Mouse (Mus musculus) testis, postnatal 14 days (tissue): Measurements from ENCODE around the gene Cited4.
A peak's percentile ranks its signal among the peaks of the same experiment; 100 is the strongest.

Source experiments
- DNase-seq: peaks from one replicate; pipeline ENCODE4 v3.0.0; 2021; ENCODE audit warnings: low spot score

Cited4 gene

DNA sequence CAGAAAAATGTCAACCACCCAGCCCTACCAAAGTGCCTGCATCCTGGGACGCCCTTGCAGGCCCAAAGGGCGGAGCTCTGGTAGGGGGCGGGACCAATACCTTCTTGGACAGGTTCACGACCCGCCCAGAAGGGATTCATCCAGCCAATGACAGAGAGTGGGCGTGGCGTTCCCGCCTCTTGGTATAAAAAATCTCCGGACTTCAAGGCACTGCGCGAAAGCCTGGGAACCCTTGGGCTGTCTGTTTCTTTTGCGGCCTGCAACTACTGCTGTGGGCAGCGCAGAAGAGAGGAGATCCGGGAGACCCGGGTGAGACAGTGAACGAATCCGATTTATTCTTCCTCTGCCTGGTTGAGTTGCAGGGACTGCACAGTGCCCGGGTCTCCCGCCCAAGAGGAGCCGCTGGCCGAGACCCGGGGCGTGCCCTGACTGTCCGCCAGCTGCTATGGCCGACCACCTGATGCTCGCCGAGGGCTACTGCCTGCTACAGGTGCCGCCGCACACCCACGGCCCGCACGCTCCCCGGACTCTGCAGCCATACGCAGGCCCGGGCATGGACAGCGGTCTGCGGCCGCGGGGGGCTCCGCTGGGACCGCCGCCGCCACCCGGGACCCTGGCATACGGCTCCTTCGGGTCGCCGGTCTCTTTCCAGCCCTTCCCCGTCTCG is at the start of gene Cited4:
TSS of gene Cited4 (plus strand) at position 215 of the 667 bp plus-strand sequence.
- DNase-seq: peak; percentile 93

DNA sequence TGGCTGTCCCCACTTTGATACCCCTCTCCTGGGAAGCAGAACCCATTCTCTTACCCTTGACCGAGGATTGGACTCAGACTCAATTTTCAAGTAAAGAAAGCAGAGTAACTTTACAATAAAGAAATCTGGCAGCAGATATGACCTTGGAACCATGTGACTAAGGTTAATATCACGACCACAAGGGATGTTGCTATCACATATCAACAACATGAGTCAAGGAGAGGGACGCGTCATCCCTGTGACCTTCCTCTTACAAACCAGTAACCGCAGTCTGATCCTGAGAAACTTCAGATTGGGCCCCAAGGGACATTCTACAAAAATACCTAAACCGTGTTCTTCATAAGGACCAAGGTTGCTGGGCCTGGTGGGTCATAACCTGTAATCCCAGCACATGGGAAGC is 38.6 kb upstream of the Cited4 start:
- no peak for DNase-seq

DNA sequence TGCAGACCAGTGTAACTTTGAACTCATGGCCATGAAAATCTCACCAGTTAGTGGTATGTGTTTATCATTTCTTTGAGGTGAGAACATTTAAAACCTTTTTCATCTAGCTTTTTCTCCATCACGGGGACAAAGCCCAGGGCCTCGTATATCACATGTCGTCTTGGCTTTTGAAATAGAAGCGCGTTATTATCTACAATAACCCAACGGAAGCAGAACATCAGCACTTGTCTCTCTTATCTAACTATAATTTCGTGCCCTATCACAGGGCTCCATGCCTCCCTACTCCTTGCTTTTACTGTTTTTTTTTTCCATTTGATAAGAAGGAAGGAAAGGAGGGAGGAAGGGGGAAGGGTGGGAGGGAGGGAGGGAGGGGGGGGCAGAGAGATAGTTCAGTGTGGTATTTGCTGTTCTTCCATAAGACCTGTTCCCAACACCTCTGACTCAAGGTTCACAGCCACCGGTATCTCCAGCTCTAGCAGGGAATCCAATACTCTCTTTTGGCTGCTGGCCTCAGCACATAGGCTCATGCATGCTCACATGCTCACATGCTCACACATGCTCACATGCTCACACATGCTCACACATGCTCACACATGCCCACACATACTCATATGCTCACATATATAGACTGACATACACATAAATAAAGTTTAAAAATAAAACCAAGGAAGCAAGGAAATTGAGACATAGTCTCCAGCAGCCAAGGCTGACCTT is 36.0 kb upstream of the Cited4 start:
- DNase-seq: no peak

DNA sequence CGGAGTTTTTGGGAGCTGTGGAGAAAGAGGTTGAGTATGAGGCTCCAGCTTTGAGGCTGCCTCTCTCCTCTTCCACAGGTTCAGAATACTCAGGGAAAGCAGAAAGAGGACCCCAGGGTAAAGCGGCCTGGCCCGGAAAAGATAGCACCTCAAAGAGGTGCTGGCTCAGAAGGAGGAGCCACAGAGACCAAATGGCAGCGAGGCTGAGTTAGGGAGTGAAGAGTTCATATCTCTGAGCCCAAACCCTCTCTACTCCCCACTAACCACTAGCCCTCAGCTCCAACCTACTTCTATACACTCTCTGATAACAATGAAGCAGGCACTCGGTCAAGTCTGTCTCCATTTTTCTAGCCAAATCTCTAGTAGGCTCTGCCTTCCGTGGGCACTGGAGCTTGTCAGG is 34.5 kb upstream of the Cited4 start:
- no peak for DNase-seq

DNA sequence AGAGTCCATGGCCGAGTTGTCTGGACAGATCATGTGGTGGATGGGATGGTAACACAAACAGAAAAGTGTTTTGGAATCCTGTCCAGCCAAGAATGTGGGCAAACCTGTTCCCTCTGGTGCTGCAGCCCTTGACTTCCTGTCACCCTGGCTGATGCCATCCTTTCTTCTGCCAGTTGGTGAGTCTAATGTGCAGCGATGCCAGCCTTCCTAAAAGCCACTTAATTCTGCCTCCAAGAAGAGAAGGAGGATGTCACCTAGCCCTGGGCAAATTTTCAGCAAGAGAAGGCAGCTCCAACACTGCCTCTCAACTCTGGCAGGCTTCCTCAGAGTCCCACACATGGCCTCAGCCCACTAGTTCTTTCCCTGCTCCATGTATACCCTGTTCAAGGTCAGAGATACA is 31.0 kb upstream of the Cited4 start:
- DNase-seq: no peak

DNA sequence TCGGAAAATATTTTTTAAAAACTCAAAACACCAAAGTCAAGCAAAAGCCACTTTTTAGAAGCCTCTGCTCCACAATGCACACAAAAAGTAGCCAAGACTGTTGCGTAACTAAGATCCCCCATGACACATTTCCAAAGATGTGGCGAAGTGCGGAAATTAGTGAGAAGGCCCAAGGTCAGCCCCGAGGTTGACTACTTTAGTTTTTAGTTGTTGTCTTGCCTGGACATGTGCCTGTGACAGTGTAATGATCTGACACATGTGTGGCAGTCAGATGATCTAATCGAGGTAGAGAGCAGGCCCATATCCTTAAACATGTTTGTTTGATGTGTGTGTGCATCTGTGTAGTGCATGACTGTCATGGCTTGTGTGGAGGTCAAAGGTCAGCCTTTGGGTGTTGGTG is 24.4 kb upstream of the Cited4 start:
- DNase-seq: no peak

DNA sequence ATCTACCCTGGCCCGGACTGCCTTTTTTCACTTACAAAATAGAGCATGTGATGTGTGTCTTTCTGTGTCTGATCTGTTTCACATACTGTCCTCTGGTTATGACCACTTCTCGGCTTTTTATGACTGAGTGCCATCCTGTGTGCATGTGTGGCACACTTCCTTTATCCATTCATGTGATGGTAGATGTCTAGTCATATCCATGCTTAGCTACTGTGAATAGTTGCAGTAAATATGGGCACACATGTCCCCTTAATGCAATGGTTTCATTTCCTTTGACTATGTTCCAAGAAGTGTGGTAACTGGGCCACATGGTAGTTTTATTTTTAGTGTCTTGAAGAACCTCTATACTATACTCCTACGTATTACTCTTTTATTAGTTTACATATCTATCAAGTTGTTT is 22.5 kb upstream of the Cited4 start:
- no peak for DNase-seq

DNA sequence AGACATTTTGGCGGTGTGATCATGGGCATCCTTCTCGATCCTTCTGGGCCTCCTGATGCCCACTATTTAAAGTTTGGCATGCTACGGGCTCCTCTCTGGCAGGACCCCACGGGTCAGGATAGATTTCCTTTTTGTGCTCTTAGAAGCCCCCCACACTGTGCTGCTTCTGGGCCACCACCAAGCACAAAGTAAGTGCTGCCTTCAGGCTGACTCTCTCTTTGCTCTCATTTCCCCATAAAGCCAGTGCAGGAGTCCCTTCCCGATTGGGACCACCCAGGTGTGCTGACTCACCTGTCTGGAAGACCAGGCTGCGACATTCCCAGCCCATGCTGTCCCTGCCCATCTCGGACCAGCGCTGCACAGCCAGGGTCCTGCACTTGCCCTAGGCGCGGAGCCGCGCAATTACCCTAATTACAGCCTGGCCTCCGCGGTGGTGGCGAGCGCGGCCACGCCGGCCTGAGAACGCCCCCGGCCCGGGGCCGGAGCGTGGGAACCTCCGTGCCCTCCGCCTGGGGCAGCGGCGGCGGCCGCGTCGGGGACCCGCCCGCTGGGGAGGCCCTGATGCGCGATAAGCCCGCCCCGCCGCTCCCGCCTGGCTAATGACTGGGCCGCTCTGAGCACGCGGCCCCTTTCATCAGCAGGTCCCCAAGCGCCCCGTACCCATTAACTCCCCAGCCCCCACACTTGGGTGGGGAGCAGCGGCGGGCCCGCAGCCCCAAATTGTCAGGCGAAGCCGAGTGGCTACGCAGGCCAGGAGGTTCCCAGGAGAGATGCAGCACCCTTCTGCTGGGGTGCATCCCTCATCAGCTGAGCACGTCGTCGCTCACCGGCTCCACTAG is 16.8 kb upstream of the Cited4 start:
- no peak for DNase-seq

DNA sequence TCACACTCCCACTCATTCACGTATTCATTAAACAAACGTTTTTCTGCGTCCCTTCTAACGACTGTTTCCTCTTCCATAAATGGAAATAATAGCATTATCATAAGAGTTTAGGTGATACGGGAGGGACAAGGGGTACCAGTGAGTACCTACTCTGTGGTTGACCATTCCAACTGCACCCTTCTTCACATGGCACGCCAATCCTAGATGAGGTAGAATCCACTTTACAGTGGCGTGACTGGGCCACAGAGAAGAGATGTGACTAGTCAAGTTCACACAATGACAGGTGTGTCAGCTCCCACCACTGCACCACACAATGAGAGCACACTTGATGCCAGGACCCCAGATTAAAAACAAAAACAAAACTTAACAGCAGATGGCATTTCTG is 16.2 kb upstream of the Cited4 start:
- no peak for DNase-seq

DNA sequence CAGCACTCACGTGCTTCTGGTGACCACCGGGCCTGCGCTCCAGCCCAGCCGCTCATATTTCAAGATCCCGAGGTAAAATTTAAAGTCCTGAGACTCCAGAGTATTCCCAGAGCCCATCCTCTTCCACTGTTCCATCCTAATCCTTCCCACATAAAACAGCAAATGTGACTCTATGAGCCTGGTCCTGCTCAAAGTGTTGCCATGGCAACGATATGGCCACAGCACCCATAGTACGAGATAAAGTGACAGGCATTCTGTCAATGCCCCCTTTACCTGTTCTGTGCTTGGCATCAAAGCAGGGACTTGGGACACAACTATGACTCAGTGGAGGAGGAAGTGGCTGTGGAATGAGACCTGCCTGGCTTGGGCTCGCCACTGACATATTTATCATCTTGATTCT is 10.5 kb upstream of the Cited4 start:
- no peak for DNase-seq

DNA sequence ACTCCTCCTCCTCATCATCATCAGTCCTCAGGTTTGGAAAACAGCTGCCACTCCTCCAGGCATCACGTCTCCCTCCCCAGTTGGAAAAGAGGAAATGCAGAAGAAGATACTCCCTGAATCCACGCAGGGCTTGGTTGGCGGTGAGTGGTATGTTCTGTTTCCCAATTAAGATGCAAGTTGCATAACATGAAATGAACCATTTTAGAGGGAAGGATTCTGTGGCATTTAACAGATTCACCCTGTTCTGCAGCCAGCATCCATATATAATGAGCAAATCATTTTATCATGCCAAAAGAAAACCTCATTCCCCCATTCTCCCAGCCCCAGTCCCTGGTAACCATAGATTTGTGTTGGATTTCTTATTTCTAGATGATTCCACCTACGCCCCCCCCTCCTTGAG is 5.9 kb upstream of the Cited4 start:
- DNase-seq: no peak

DNA sequence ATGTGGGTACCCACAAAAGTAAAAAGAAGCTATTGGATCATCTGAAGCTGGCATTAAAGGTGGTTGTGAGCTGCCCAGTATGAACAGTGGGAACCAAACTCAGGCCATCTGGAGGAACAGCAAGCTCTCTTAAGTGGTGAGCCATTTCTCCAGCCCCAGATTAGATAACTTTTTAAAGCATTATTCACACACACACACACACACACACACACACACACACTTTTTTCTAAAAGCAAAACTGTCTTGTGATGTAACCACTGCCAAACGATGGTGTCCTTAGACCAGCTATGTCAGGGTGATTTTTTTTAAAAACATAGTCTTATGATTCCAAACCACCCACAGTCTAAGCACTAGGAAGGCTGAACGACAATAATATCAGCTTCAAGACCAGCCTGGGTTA is 1.8 kb upstream of the Cited4 start:
- no peak for DNase-seq

DNA sequence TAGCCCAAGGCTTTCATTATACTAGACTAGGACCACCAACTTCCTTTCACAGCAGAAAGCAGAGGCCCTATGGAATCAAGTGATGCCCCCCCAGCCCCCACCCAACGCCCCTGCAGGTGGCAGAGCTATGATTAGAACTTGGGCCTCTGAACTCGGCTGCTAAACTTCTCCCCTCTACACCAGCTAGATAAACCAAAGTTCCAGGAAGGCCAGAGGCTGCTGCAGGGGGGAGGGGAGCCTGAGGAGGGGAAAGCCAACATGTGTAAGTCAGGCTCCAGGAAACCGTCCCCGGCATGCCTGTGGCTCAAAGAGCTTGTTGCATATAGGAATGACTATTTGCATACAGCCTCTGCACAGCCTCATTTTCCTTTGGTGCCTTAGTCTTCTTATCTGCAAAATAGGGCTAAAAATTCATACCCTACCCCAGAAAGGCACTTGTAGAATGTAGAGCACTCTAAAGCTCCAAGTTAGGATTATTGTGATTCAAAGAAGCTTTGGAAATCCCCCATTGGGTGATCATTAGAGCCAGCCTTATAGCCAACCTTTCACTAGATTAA is 1.1 kb upstream of the Cited4 start:
- no peak for DNase-seq

DNA sequence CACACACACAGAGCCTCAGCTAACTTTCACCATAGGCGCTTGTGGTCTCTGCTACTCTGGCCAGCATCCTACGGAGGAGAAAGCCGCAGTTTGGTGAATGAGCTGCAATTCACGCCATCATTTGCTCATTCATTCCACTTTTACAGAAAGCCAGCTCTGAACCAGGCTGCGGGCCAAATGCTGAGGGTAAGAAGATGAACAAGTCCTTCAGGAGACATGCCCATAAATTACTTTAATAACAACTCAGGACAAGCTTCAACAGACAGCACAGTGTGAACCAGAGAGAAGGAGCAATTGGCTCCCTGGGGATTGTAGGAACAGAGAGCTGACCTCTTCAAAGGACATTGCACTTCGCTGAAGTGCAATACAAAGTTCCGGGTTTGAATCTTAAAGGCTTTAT is 590 bp upstream of the Cited4 start:
- DNase-seq: peak; percentile 44

DNA sequence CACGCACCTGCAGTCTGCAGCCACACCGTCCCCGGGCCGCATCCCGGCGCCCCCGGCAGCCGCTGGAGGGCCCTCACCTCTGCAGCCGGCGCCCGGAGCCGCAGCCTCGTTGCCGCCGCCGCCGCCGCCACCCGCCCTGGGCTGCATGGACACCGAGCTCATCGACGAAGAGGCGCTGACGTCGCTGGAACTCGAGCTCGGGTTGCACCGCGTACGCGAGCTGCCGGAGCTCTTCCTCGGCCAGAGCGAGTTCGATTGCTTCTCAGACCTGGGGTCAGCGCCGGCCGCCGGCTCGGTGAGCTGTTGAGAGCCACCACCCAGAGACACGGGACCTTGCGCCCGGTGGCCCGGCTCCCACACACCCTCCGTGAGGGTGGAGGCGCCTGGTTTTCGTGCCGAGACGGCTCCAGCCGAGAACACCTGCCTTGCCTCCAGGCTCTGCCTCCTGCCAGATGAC is 701 bp downstream of the Cited4 start:
- peak; percentile 55 for DNase-seq

DNA sequence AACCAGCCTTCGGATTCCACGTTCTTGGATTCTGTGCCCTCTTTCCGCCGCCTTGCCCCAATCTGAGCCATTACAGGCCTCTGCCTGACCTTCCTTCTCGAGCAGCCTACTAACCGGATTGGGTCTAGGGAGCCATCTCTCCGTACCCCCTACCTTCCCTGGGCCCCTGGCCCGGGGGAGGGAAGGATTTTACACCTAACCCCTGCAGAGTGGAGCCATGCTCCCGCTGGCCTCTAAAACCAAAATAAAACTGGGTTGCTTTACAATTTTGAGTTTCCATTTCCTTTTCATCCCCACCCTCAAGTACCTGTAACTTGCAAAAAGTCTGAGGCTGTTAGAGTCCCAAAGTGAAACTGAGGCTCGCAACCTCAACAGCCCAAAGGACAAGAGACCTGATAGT is 1.2 kb downstream of the Cited4 start:
- DNase-seq: no peak

DNA sequence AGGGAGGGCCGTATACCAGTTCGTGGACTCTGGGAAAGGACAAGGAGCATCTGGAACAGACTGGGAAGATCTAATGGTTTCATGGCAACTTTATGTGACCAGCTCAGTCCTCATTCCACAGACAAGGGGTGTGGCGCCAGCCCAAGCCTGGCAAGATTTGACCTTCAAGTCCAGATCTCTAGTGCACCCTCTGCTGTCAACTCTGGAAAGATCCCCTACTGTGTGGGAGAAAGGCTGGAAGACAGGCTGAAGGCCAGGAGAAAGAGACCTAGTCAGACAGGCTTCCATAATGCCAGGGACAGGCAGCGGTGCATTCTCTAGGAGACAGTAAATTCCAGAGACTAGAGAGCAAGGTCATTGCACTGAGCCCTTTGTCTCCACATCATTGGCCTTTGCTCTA is 2.2 kb downstream of the Cited4 start:
- DNase-seq: no peak

DNA sequence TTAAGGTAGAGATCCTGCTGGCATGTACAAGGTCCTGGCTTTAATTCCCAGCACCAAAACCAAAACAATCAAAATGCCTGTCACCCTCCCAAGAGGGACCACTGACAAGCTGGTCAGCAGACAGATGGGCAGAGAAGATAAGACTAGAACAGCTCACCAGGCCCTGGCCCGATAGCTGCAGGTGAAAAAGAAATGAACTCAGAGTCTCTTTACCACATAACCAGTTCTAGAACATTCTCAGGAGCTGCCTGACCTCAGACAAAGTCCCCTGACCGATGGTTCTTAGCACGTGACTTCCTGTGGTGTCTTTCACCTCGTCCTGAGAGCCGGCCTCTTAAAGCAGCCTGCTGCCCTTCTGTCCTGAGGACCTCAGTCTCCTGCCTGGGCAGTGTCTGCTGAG is 3.2 kb downstream of the Cited4 start:
- DNase-seq: no peak

DNA sequence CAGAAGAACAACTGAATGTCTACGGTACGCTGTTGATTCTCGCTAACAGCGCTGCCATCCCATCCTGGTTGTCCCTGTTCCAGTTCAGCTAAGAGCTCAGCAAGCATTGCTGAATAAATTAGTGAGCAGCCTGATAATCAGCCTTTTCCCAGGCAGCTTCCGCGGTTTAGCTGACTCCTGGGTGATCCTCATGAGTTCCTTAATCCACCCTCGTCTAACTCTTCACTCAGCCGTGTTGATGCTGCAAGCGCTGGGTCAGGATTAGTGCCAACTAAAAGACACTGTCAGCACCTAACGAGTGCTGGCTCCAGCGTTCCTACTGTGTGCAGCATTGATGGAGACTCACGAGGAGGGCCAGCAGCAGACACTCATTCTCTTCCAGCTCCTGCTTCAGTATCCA is 4.7 kb downstream of the Cited4 start:
- no peak for DNase-seq

DNA sequence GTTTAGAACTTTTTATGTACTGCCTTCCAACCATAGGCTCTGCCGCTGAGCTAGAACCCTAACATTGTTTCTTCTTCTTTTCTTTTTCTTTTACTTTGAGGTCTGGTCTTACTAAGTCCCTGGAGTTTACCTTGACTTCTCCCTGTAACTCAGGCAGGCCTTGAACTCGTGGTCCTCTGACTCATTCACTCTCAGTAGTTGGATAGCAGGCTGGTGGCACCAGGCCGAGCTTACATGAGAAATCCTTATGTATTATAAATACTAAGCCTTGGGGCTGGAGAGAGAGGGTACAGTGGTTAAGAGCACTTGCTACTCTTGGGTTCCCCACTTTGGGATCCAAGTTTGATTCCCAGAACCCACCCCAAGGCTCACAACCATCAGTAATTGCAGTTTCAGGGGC is 7.2 kb downstream of the Cited4 start:
- DNase-seq: no peak

DNA sequence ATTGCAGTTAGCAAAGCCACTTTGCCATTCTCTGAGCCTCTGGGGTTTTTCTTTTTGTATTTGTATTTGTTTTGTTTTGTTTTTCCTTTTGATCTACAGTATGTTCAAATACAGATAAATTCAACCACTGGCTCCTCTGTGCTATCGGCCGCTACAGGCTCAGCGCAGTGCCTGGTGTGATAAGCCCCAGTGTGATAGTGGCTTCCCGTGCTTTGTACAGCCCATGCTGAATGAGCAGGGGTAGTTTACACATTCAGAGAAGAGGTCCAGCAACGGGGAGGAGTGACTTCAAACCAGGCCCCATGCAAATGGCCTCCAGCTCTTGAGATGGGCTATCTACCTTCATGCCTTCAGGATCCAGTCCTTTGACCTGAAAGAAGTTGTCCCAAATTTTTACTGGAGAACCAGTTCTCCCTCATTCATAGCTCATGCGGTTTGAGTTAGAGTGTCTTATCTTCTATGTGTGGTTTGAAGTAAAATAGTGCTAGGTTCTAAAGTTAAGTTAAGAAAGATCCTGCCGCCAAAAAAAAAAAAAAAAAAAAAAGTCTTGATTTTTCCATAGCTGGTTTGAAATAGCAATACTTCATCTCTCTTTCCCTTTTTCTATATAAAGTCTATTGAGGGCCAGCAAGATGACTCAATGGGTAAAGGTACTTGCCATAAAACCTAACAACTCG is 8.5 kb downstream of the Cited4 start:
- DNase-seq: no peak

DNA sequence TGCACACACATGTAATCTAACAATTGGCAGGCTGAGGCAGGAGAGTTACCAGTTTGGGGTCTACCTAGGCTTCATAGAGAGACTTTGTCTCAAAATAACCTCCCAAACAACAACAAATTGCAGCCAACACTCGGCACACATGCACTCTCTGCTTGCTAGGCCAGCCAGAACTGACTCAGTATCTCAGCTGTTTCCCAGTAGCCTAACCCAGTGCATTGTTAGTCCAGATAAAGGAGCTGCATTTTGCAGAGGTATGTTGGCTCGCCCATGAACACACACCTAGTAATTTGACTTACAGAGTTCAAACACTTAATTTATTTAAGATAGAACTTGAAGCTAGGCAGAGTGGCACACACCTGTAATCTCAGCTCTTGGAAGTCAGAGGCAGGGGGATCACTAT is 9.3 kb downstream of the Cited4 start:
- no peak for DNase-seq
